Mouse (Mus musculus): ENCODE measurements around the gene Clps. TPM values are rescaled to one million over a fixed set of nuclear protein-coding genes. Genes with fewer than 3 reads are reported as not detected.

Clps gene
- polyA plus RNA-seq, 1 experiment from 2014 or later: 0.33 TPM

GRCm38 (mm10) chr17:28553040-28553793, 7.3 kb downstream of the Clps start:
- 4% methylated on average over 14 of the region's 14 CpGs for WGBS
- Histone ChIP-seq H3K9ac (no peak overlapping the region), H3K36me3 (ENCODE audit: insufficient read depth) (no peaks in the 10 kb centered on the region), H3K27ac (ENCODE audit: low read depth) (no peak overlapping the region), H3K4me1 (ENCODE audit: insufficient read depth) (no peaks in the 10 kb centered on the region), H3K4me2 (no peak overlapping the region), H3K4me3 (ENCODE audit: low read depth, low read length) (no peak overlapping the region), H3K9me3 (ENCODE audit: low read depth, low read length) (no peaks in the 10 kb centered on the region), H3K27me3 (ENCODE audit: insufficient read depth, low read length) (no peaks in the 10 kb centered on the region)
- ATAC-seq (ENCODE audit: insufficient read depth) (no peak), DNase-seq (peak; percentile 78)
- TF ChIP-seq CTCF (IDR thresholded peaks at IDR 0.05; ENCODE audit: low read depth): peak; percentile 90

- H3K27ac ChIP-seq (ENCODE audit: low read depth): no peak within 1 kb of the TSS
- no peak within 1 kb of the TSS for H3K4me2 ChIP-seq
- no peak for DNase-seq
- no peak within 1 kb of the TSS for H3K4me3 ChIP-seq (ENCODE audit: low read depth, low read length)
- no peaks in the 10 kb centered on the region for H3K27me3 ChIP-seq (ENCODE audit: insufficient read depth, low read length)
- ATAC-seq (ENCODE audit: insufficient read depth): no peak
- 70% methylated on average over 14 of the region's 14 CpGs for WGBS
- TF ChIP-seq CTCF (IDR thresholded peaks at IDR 0.05; ENCODE audit: low read depth): no peak
- no peaks in the 10 kb centered on the region for H3K9me3 ChIP-seq (ENCODE audit: low read depth, low read length)
- no peaks in the 10 kb centered on the region for H3K36me3 ChIP-seq (ENCODE audit: insufficient read depth)
- no peaks in the 10 kb centered on the region for H3K4me1 ChIP-seq (ENCODE audit: insufficient read depth)
- H3K9ac ChIP-seq: no peak within 1 kb of the TSS
Measured at GRCm38 (mm10) chr17:28549111-28549510, 11.5 kb downstream of the Clps start, which contains the start of gene Clpsl2. Clpsl2 (plus strand) TSS chr17:28549411.

GRCm38 (mm10) chr17:28548550-28548949, 12.0 kb downstream of the Clps start:
- no peak for ATAC-seq (ENCODE audit: insufficient read depth)
- 56% methylated on average over 11 of the region's 11 CpGs for WGBS
- H3K4me3 ChIP-seq (ENCODE audit: low read depth, low read length): no peak overlapping the region
- H3K27me3 ChIP-seq (ENCODE audit: insufficient read depth, low read length): no peaks in the 10 kb centered on the region
- DNase-seq: no peak
- TF ChIP-seq CTCF (IDR thresholded peaks at IDR 0.05; ENCODE audit: low read depth): no peak
- H3K27ac ChIP-seq (ENCODE audit: low read depth): no peak overlapping the region
- no peak overlapping the region for H3K4me2 ChIP-seq
- H3K9me3 ChIP-seq (ENCODE audit: low read depth, low read length): no peaks in the 10 kb centered on the region
- no peaks in the 10 kb centered on the region for H3K36me3 ChIP-seq (ENCODE audit: insufficient read depth)
- H3K9ac ChIP-seq: no peak overlapping the region
- H3K4me1 ChIP-seq (ENCODE audit: insufficient read depth): no peaks in the 10 kb centered on the region

GRCm38 (mm10) chr17:28546925-28547324, 13.6 kb downstream of the Clps start:
- DNase-seq (no peak), ATAC-seq (ENCODE audit: insufficient read depth) (no peak)
- no peak overlapping the region for H3K4me3 ChIP-seq (ENCODE audit: low read depth, low read length)
- no peaks in the 10 kb centered on the region for H3K36me3 ChIP-seq (ENCODE audit: insufficient read depth)
- no peaks in the 10 kb centered on the region for H3K9me3 ChIP-seq (ENCODE audit: low read depth, low read length)
- H3K4me2 ChIP-seq: no peak overlapping the region
- no peaks in the 10 kb centered on the region for H3K4me1 ChIP-seq (ENCODE audit: insufficient read depth)
- WGBS: 89% methylated on average over 1 of the region's 1 CpGs
- no peak overlapping the region for H3K27ac ChIP-seq (ENCODE audit: low read depth)
- no peak for TF ChIP-seq CTCF (IDR thresholded peaks at IDR 0.05; ENCODE audit: low read depth)
- H3K27me3 ChIP-seq (ENCODE audit: insufficient read depth, low read length): no peaks in the 10 kb centered on the region
- no peak overlapping the region for H3K9ac ChIP-seq

GRCm38 (mm10) chr17:28537881-28538280, 22.7 kb downstream of the Clps start:
- Histone ChIP-seq H3K4me2 (no peak overlapping the region), H3K36me3 (ENCODE audit: insufficient read depth) (no peaks in the 10 kb centered on the region), H3K27ac (ENCODE audit: low read depth) (no peak overlapping the region), H3K27me3 (ENCODE audit: insufficient read depth, low read length) (no peaks in the 10 kb centered on the region), H3K9me3 (ENCODE audit: low read depth, low read length) (no peaks in the 10 kb centered on the region), H3K4me3 (ENCODE audit: low read depth, low read length) (no peak overlapping the region), H3K4me1 (ENCODE audit: insufficient read depth) (no peaks in the 10 kb centered on the region), H3K9ac (no peak overlapping the region)
- no peak for DNase-seq
- WGBS: 42% methylated on average over 12 of the region's 12 CpGs
- peak; percentile 25; the same call in 1 of the 2 replicates for TF ChIP-seq CTCF (IDR thresholded peaks at IDR 0.05; ENCODE audit: low read depth)
- ATAC-seq (ENCODE audit: insufficient read depth): no peak

GRCm38 (mm10) chr17:28533327-28533726, 27.2 kb downstream of the Clps start:
- TF ChIP-seq CTCF (IDR thresholded peaks at IDR 0.05; ENCODE audit: low read depth): no peak
- no peaks in the 10 kb centered on the region for H3K27me3 ChIP-seq (ENCODE audit: insufficient read depth, low read length)
- DNase-seq (no peak), ATAC-seq (ENCODE audit: insufficient read depth) (no peak)
- WGBS: 86% methylated on average over 13 of the region's 13 CpGs
- H3K4me3 ChIP-seq (ENCODE audit: low read depth, low read length): no peak overlapping the region
- H3K9me3 ChIP-seq (ENCODE audit: low read depth, low read length): no peaks in the 10 kb centered on the region
- no peaks in the 10 kb centered on the region for H3K36me3 ChIP-seq (ENCODE audit: insufficient read depth)
- H3K27ac ChIP-seq (ENCODE audit: low read depth): no peak overlapping the region
- H3K4me1 ChIP-seq (ENCODE audit: insufficient read depth): no peaks in the 10 kb centered on the region
- H3K9ac ChIP-seq: no peak overlapping the region
- no peak overlapping the region for H3K4me2 ChIP-seq

GRCm38 (mm10) chr17:28532557-28532956, 28.0 kb downstream of the Clps start:
- DNase-seq (no peak), ATAC-seq (ENCODE audit: insufficient read depth) (no peak)
- 87% methylated on average over 7 of the region's 7 CpGs for WGBS
- H3K4me1 ChIP-seq (ENCODE audit: insufficient read depth): no peaks in the 10 kb centered on the region
- no peak overlapping the region for H3K27ac ChIP-seq (ENCODE audit: low read depth)
- no peaks in the 10 kb centered on the region for H3K9me3 ChIP-seq (ENCODE audit: low read depth, low read length)
- H3K27me3 ChIP-seq (ENCODE audit: insufficient read depth, low read length): no peaks in the 10 kb centered on the region
- H3K9ac ChIP-seq: no peak overlapping the region
- no peak for TF ChIP-seq CTCF (IDR thresholded peaks at IDR 0.05; ENCODE audit: low read depth)
- no peak overlapping the region for H3K4me2 ChIP-seq
- no peak overlapping the region for H3K4me3 ChIP-seq (ENCODE audit: low read depth, low read length)
- no peaks in the 10 kb centered on the region for H3K36me3 ChIP-seq (ENCODE audit: insufficient read depth)

All from lung, embryonic 14.5 days (tissue).